Mouse (Mus musculus) kidney, embryonic 16.5 days (tissue): ENCODE measurements around the gene Prdm2. TPM values are rescaled to one million over a fixed set of nuclear protein-coding genes. Genes with fewer than 3 reads are reported as not detected.

Source experiments
- ATAC-seq: fragments of 200-750 bp; cut with Nextera tagmentation; 2 replicates; pipeline ENCODE4 v1.8.0; 2017; ENCODE audit warnings: moderate TSS enrichment; ENCODE audit not compliant: low FRiP score, low TSS enrichment
- H3K27ac ChIP-seq: fragments of 300-500 bp; sonication (generic); 2 replicates; pipeline ENCODE4 v1.5.1; 2014; ENCODE audit warnings: low read length
- H3K27me3 ChIP-seq: fragments of 300-500 bp; sonication (generic); 2 replicates; pipeline ENCODE4 v1.6.1; 2014; ENCODE audit warnings: low read length, control low read depth, mixed read lengths; ENCODE audit not compliant: insufficient read depth
- H3K36me3 ChIP-seq: fragments of 300-500 bp; sonication (generic); 2 replicates; pipeline ENCODE4 v1.6.1; 2014; ENCODE audit warnings: low read length, control low read depth, mixed read lengths; ENCODE audit not compliant: insufficient read depth
- H3K4me1 ChIP-seq: fragments of 300-500 bp; sonication (generic); 2 replicates; pipeline ENCODE4 v1.6.1; 2014; ENCODE audit warnings: low read length, control low read depth, mixed read lengths; ENCODE audit not compliant: insufficient read depth
- H3K4me2 ChIP-seq: fragments of 300-500 bp; sonication (generic); replicated peaks from 2 replicates; pipeline ENCODE4 v1.6.1; 2014; ENCODE audit warnings: low read depth, low read length
- H3K4me3 ChIP-seq: fragments of 300-500 bp; sonication (generic); 2 replicates; pipeline ENCODE4 v1.5.1; 2014; ENCODE audit warnings: mild to moderate bottlenecking, low read length
- H3K9ac ChIP-seq: fragments of 300-500 bp; sonication (generic); replicated peaks from 2 replicates; pipeline ENCODE4 v1.6.1; 2014; ENCODE audit warnings: low read length
- H3K9me3 ChIP-seq: fragments of 300-500 bp; sonication (generic); 2 replicates; pipeline ENCODE4 v1.6.1; 2016; ENCODE audit warnings: low read length, control low read depth
- WGBS: fragments of 180-500 bp; shearing (Covaris S2); extraction: QIAGEN DNeasy Blood & Tissue Kit; methylation state at CpG from one replicate; pipeline ENCODE4 v1.1.7; 2014; 5-methylcytosine and 5-hydroxymethylcytosine counted together
- polyA plus RNA-seq: library from polyadenylated mRNA; unstranded; fragments of >200 nt; fragmentation: Nextera tagmentation; extraction: Ambion mirVana; gene quantifications from 2 replicates; pipeline ENCODE4 v1.2.1, GENCODE M21; 2015

The Prdm2 gene
- polyA plus RNA-seq, 1 experiment from 2014 or later, result 9.7 TPM

DNA sequence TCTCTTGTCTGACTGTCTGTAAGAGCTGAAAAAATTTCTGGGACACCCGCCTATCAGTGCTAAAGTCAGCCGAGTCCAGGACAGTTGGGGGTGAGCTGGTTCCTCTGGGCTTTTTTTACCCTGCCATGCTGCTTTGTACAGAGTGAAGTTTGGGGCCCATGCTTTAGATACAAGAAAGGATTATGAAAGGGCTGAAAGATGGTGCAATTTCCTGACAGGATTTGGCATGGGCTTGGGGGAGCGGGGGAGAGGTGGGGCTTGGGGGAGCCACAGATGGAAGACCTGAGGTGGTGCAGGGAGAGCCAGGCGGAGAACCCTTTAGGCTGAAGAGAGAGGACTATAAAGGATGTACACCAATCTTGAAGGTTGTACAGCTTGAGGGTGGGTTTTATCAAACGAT lies 26.3 kb upstream of the Prdm2 start:
- ATAC-seq, result no peak
- no peaks in the 10 kb centered on the region for H3K27me3 ChIP-seq
- H3K27ac ChIP-seq, result no peak overlapping the region
- H3K4me3 ChIP-seq, result no peak overlapping the region
- no peaks in the 10 kb centered on the region for H3K36me3 ChIP-seq
- H3K9me3 ChIP-seq, result no peaks in the 10 kb centered on the region; the same call in 1 of the 2 replicates
- H3K9ac ChIP-seq, result no peak overlapping the region
- no peak overlapping the region for H3K4me2 ChIP-seq
- peaks cover 3% of the 10 kb centered on the region; the same call in 1 of the 2 replicates for H3K4me1 ChIP-seq
- WGBS, result 90% methylated on average over 5 of the region's 5 CpGs

DNA sequence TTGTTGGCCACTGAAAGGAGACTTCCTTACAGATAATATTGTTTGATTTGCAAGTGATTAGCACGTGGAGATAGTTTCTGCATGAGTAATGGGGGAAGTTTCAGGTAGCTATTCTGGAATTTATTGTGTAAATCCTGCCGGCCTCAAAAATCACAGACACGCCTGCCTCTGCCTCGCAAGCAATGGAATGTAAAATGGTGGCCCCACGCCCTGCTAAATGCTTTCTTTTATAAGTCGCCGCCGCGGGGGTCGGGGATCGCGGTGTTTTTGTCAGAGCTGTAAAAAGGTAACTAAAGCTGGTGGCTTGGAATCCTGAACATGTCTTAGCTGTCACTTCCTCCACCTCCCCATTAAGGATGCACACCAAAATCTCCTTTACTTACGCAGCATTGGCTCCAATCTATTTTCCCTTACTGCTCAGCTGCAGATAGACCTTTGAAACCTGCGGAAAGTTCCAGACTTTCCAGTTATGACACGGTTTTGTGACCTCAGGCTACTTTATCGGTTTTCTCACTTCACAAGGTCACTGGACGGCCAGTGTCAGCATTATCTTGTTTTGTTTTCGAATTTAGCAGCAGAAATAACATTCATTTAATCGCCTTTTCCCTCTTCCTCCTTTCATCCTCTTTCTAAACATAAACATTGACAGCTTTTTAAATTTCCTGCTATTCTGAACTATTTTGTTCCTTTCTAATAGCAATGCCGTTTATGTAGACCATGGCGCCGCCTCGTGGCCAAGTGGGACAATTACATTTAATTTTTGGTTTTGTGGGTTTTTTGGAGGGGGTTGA lies 25.6 kb upstream of the Prdm2 start:
- Histone ChIP-seq H3K36me3 (no peaks in the 10 kb centered on the region), H3K27ac (no peak overlapping the region), H3K4me3 (peak overlapping the region; percentile 27), H3K4me1 (peaks cover 3% of the 10 kb centered on the region; the same call in 1 of the 2 replicates), H3K27me3 (no peaks in the 10 kb centered on the region), H3K9me3 (no peaks in the 10 kb centered on the region; the same call in 1 of the 2 replicates), H3K4me2 (peak overlapping the region; percentile 52), H3K9ac (0 out of 2 replicates have a peak overlapping the region, but pooled peaks have one; percentile 4)
- 20% methylated on average over 23 of the region's 23 CpGs for WGBS
- ATAC-seq, result no peak

DNA sequence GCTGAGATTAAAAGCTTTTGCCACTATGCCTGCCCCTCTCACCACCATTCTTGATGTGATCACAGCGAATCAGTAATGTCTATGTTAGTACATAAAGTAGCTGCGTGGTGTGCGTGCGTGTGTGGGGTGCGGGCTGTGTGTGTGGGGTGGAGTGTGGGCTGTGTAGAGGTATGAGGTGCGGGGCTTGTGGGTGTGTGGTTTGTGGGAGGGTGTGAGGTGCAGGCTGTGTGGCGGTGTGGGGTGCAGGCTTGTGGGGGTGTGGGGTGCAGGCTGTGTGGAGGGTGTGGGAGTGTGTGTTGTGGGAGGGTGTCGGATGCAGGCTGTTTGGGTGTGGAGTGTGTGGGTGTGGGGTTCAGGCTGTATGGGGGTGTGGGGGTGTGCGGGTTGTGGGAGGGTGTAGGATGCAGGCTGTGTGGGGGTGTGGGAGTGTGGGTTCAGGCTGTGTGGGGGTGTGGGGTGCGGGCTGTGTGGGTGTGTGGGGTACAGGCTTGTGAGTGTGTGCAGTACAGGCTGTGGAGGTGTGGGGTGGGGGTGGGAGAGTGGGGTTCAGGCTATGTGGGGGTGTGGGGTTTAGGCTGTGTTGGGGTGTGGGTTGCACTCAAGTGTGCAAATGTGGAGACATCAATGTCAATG lies 19.1 kb upstream of the Prdm2 start:
- no peaks in the 10 kb centered on the region for H3K4me1 ChIP-seq
- 86% methylated on average over 10 of the region's 10 CpGs for WGBS
- 0 out of 2 replicates have a peak, but pooled peaks have one; percentile 35 for ATAC-seq
- no peaks in the 10 kb centered on the region; the same call in 1 of the 2 replicates for H3K9me3 ChIP-seq
- H3K4me3 ChIP-seq, result no peak overlapping the region
- no peak overlapping the region for H3K27ac ChIP-seq
- no peaks in the 10 kb centered on the region for H3K27me3 ChIP-seq
- H3K36me3 ChIP-seq, result no peaks in the 10 kb centered on the region
- no peak overlapping the region for H3K4me2 ChIP-seq
- H3K9ac ChIP-seq, result no peak overlapping the region

DNA sequence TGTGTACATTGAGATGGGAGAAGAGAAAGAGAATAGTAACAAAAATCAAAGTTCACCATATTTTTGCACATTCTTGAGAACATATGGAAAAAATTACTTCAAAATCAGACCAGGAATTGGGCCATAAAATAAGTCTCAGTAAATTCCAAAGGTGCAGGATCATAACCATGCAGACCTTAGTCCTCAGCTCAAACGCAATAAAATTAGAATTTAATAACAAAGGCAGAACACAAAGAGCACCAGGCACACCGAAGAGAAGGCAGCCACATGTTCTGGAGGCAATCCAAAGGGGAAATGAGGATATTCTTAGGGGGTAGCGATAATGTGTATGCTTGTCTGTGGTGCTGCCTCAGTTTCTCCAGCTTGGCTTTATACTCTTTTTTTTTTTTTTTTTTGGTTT lies 18.3 kb upstream of the Prdm2 start:
- Histone ChIP-seq H3K9ac (no peak overlapping the region), H3K4me3 (no peak overlapping the region), H3K4me1 (no peaks in the 10 kb centered on the region), H3K27ac (no peak overlapping the region), H3K36me3 (no peaks in the 10 kb centered on the region), H3K4me2 (no peak overlapping the region), H3K9me3 (no peaks in the 10 kb centered on the region; the same call in 1 of the 2 replicates), H3K27me3 (no peaks in the 10 kb centered on the region)
- no peak for ATAC-seq
- WGBS, result 80% methylated on average over 3 of the region's 3 CpGs

DNA sequence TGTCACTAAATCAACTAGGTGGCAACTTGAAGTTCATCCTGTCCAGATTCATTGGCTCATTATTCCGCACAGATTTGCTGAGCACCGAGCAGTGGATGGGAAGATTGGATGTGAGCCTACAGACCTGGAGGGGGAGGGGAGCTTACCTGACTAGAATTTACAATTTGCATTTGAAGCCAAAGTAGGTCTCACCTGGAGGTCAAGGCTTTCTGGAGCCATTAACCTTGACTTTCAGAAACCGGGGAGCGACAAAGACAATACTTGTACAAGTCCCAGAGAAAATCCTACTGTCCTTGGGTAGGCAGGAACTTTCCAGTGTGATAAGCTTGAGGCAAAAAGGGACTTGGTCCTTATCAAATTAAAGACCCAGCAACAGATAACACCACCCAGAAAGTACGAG lies 15.2 kb upstream of the Prdm2 start:
- no peak overlapping the region for H3K9ac ChIP-seq
- H3K4me2 ChIP-seq, result no peak overlapping the region
- H3K27me3 ChIP-seq, result no peaks in the 10 kb centered on the region
- H3K4me1 ChIP-seq, result no peaks in the 10 kb centered on the region
- no peaks in the 10 kb centered on the region for H3K36me3 ChIP-seq
- no peak for ATAC-seq
- 65% methylated on average over 5 of the region's 5 CpGs for WGBS
- H3K27ac ChIP-seq, result no peak overlapping the region
- H3K9me3 ChIP-seq, result no peaks in the 10 kb centered on the region
- H3K4me3 ChIP-seq, result no peak overlapping the region

DNA sequence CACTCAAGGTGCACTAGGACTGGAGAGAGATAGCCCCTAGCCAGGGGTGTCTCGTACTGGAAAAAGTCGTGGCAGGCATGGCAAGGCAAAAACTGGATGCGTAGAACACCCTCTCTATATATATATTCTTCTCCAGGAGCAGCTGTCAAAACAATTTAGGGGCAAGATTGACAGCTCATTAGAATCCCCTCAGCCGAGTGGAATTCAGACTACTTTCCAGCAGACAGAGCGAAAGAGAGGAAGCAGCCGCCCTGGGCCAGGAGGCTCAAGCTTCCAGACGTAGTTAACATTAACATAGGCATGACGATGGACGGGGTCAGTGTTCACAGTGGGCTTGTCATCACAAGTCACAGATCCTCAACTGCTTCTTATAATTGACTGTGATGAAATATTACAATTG lies 13.1 kb upstream of the Prdm2 start:
- no peak overlapping the region for H3K9ac ChIP-seq
- no peak overlapping the region for H3K4me3 ChIP-seq
- no peaks in the 10 kb centered on the region for H3K36me3 ChIP-seq
- H3K27ac ChIP-seq, result no peak overlapping the region
- WGBS, result 34% methylated on average over 9 of the region's 9 CpGs
- H3K4me1 ChIP-seq, result no peaks in the 10 kb centered on the region
- ATAC-seq, result no peak
- H3K4me2 ChIP-seq, result no peak overlapping the region
- H3K27me3 ChIP-seq, result no peaks in the 10 kb centered on the region
- no peaks in the 10 kb centered on the region for H3K9me3 ChIP-seq

DNA sequence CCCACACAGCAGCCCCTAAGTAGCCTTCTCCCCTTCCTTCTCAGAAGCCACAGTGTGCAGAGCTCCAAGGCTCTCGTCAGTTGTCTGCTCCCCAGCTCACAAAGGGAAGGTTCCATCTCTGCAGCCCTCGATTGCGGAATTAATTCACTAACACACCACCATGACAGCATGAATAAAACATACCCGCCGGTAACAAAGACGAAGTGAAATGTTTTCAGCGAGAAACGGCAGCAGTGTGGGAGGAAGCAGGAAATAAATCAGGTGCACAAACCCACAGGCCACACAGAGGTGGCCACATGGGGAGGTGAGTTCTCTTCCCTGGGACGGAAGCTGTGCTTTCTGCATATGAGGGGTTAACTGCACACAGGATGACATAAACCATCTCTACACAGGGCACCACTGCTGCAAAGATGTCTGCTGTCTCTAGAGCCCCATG lies 6.5 kb upstream of the Prdm2 start:
- Histone ChIP-seq H3K9me3 (no peaks in the 10 kb centered on the region), H3K27ac (no peak overlapping the region), H3K4me1 (peaks cover 3% of the 10 kb centered on the region; the same call in 1 of the 2 replicates), H3K4me3 (no peak overlapping the region), H3K4me2 (peak overlapping the region; percentile 28; the same call in 1 of the 2 replicates), H3K36me3 (no peaks in the 10 kb centered on the region), H3K27me3 (no peaks in the 10 kb centered on the region), H3K9ac (no peak overlapping the region)
- WGBS, result 25% methylated on average over 9 of the region's 9 CpGs
- no peak; the same call in 1 of the 2 replicates for ATAC-seq

DNA sequence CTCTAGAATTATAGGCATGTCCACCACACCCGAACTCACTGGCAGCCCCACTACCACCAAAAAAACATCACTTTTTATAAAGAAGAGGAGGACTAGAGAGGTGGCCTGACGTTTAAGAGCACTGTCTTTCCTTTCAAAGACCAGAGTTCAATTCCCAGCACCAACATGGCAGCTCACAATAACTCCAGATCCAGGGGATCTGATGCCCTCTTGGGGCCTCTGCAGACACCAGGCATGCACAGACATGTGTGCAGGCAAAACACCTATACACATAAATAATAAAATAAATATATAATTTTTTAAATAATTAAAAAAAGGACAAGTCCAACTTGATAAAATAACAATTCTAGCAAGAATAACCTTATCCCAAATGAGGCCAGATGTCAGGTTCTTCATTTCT lies 6.1 kb upstream of the Prdm2 start:
- Histone ChIP-seq H3K36me3 (no peaks in the 10 kb centered on the region), H3K4me1 (peaks cover 3% of the 10 kb centered on the region; the same call in 1 of the 2 replicates), H3K4me3 (no peak overlapping the region), H3K4me2 (no peak overlapping the region), H3K9ac (no peak overlapping the region), H3K9me3 (no peaks in the 10 kb centered on the region), H3K27me3 (no peaks in the 10 kb centered on the region), H3K27ac (no peak overlapping the region)
- no peak for ATAC-seq
- 86% methylated on average over 2 of the region's 2 CpGs for WGBS

DNA sequence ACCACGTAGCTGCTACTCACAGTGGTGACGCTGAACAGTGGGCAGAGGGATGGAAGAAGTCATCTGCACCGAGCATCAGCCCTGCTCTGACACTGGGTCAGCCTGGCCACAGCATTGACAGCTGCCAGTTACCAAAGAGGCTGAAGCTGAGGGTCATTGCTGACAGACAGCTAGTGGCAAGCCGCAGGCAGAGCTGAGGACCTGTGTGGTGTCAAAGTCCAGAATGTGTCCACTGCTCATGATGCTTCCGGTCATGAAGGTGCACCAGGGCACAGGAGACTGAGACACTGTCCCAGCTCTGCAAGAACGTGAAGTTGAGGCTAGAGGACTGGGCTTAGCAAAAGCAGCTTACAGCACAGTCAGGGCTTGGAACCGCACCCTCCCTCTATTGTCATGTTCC lies 4.4 kb upstream of the Prdm2 start:
- ATAC-seq, result no peak
- Histone ChIP-seq H3K36me3 (no peaks in the 10 kb centered on the region), H3K9me3 (no peaks in the 10 kb centered on the region), H3K9ac (no peak overlapping the region), H3K4me2 (no peak overlapping the region), H3K27me3 (no peaks in the 10 kb centered on the region), H3K4me3 (no peak overlapping the region), H3K4me1 (peaks cover 9% of the 10 kb centered on the region), H3K27ac (no peak overlapping the region)
- 81% methylated on average over 7 of the region's 7 CpGs for WGBS
